Mouse (Mus musculus): ENCODE results near the gene Nudt1. TPM values are rescaled to one million over a fixed set of nuclear protein-coding genes. Genes with fewer than 3 reads are reported as not detected.

Nudt1 gene
- total RNA-seq, 1 experiment from 2014 or later: 3.7 TPM

DNA sequence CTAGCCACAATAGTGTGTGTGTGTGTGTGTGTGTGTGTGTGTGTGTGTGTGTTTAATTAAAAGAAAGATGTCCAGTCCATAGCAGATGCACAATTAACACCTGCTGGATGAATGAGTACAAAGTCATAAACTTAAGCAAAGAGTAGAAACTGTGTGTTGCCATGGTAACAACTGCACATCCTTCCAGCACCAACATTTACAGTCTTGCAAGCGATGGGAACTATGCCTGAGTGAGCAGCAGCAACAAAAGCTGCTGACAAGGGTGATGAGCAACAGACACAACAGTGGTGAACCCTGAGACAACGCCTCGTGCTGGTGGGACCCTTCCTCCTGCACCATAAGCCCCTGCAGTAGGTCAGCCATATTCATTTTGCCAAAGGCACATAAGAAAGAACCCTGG lies 52.8 kb downstream of the Nudt1 start:
- ATAC-seq (ENCODE audit: extremely low read depth, insufficient number of reproducible peaks, low FRiP score, poor library complexity, severe bottlenecking): peak; percentile 92

DNA sequence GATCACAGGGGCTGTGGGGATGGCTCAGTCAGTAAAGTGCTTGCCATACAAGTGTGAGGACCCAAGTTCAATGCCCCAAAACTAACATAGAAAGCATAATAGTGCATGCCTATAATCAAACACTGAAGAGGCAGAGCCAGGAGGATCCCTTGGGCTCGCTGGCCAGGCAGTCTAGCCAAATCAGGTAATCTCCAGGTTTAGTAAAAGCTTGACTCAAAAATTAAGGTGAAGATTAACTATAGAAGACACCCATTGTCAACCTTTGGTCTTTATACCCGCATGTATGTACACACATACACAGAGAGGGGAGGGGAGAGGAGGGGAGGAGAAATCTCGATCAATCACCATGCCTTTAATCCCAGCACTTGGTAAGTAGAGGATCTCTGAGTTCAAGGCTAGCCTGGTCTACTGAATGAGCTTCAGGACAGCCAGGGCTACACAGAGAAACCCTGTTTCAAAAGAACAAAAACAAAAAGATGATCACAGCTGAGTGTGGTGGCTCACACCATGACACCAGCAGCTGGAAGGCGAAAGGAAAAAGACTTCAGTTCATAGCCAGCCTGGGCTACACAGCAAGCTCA lies 53.9 kb downstream of the Nudt1 start:
- no peak for ATAC-seq (ENCODE audit: extremely low read depth, insufficient number of reproducible peaks, low FRiP score, poor library complexity, severe bottlenecking)

DNA sequence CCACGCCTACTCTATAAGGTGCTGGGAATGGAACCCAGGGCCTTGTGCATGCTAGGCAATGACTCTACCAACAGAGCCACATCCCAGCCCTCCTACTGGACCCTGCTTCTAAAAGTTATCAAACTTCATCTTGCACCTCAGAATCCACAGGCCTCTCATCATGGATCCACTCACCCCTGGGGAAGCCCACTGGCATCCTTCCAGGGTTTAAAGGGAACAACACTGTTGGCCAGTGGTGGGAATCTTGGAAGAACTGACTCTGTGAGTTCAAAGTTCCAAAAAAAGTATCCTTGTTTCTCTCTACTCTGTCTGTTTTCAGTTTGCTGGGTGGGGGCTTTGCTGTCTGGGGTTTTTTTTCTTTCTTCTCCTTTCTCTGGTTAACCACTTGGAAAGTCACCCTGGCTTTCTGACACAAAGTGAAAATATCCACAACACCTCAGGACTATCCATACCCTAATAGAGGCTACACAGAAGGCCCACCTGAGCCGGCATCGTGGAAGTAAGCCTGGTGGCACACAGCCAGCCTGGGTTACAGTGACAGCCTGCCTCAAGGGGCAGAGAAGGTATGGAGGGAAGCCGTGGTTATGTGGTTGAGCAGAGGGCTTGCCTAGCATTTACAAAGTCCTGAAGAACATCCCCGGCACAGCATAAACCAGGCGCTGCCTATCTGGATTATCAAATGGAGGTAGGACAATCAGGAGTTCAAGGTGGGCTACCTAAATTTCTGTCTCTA lies 56.8 kb downstream of the Nudt1 start:
- ATAC-seq (ENCODE audit: extremely low read depth, insufficient number of reproducible peaks, low FRiP score, poor library complexity, severe bottlenecking): no peak

DNA sequence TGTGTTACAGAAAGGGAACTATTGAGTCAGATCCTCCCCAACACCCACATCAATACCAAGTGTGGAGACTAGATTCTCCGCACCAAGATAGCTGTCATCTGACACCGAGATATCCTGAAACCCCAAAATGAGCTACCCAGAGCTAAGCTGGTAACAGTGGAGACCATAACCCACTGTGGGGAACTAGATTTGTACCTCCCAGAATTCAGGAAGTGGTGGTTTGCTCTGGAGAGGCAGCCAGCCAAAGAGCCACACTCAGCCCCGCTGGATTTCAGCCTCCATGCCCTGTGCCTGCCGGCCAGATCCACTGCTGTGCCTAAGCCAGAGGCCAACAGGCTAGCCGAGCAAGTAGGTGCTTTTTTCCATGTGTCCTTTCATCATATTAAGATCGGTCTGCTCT lies 57.8 kb downstream of the Nudt1 start:
- no peak for ATAC-seq (ENCODE audit: extremely low read depth, insufficient number of reproducible peaks, low FRiP score, poor library complexity, severe bottlenecking)

DNA sequence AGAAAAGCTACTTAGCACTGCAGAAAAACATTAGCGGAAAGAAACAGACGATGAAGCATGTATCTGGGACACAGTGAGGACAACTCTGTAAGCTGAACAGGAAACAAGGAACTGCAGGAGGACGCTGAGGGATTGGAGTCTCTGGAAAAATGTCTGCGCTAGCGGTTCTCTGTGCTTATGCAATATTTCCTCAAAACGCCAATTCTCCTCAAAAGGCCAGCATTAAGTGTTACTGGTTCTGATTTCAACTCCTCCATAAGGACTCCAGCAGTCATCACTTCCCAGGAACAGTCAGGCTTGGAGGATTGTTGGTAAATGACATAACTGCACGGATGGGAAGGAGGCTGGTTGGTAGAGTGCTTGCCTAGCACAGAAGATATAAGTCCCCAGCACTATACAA lies 59.7 kb downstream of the Nudt1 start:
- no peak for ATAC-seq (ENCODE audit: extremely low read depth, insufficient number of reproducible peaks, low FRiP score, poor library complexity, severe bottlenecking)

DNA sequence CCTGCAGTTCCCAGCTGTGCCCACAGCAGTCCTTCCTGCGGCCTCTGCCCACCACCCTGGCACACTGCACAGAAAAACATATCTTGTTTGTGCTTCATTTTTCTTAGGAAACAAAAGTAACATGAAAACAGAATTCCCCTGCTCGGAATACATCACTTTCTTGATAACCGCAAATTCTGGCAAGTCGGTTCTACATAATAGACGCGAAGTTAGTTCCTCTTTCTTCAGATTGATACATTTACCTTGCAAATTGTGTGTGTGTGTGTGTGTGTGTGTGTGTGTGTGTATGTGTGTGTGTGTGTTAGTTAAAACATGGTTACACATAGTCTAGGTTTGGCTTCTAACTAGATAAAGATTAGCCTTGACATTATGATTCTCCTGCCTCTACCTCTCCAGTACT lies 61.2 kb downstream of the Nudt1 start:
- peak; percentile 47 for ATAC-seq (ENCODE audit: extremely low read depth, insufficient number of reproducible peaks, low FRiP score, poor library complexity, severe bottlenecking)

DNA sequence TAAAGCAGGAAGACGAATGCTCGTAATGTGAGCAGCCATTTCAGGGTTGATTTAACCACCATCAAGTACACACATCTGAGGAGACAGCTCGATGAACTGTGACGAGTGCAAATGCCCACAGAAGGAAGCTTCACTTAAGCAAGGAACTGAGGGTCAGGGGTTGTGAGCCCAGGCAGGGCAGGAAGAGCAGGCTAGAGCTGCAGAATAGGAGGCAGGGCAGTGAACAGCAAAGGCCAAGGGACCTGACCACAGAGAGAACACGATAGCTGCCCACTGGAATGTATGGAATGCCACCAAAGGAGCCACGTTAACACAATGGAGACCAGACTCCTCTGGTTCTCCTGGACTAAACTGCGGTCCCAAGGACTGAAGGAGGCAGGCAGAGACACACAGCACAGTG lies 62.1 kb downstream of the Nudt1 start:
- peak; percentile 53; the same call in 1 of the 2 replicates for ATAC-seq (ENCODE audit: extremely low read depth, insufficient number of reproducible peaks, low FRiP score, poor library complexity, severe bottlenecking)

DNA sequence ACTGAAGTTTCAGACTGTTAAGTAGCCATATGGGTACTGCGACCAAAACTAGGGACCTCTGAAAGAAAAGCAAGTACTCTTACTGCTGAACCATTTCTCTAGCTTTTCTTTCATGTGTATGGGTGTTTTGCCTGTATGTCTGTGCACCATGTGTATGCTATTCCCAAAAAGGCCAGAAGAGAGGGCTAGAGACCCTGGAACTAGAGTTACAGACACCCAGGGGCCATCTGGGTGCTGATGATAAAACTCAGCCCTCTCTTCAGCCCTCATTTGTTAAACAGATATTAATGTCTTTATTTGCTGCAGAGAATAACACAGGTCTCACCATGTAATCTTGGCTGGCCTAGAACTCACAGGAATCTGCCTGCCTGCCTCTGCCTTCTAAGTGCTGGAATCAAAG lies 63.0 kb downstream of the Nudt1 start:
- no peak for ATAC-seq (ENCODE audit: extremely low read depth, insufficient number of reproducible peaks, low FRiP score, poor library complexity, severe bottlenecking)

DNA sequence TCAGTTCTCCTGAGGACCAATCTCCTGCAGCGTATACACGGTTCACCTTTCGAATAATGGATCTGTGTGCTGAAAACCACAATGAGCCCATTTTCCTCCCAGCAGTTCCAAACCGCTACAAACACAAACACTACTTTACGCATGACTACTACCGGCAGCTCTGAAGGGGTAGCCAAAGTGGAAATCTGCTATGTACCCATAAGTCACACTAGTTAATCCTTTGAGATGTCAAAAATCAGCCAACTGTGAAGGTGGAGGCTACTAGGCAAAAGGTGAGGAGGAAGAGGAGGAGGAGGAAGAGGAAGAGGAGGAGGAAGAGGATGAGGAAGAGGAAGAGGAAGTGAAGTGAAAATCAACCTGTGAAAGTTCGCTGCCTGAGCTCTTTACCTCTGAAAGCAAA lies 65.8 kb downstream of the Nudt1 start:
- ATAC-seq (ENCODE audit: extremely low read depth, insufficient number of reproducible peaks, low FRiP score, poor library complexity, severe bottlenecking): no peak

Other genes starting within 250 kb of the Nudt1 start
- gene Mad1l1, start 104 bp upstream of the Nudt1 start, total RNA-seq (2017): 32.5 and 38.8 TPM in 2 replicates
- gene Mrm2, start 10.2 kb downstream of the Nudt1 start, total RNA-seq (2017): 4.0 and 5.4 TPM in 2 replicates
- 98.5 and 111 TPM in 2 replicates for gene Snx8, start 67.6 kb downstream of the Nudt1 start, total RNA-seq (2017)
- gene Eif3b, start 97.7 kb downstream of the Nudt1 start, total RNA-seq (2017): 46.4 and 67.3 TPM in 2 replicates
- 0.35 TPM in 1 of 2 replicates, not detected in the other for gene Gm4869, start 124.0 kb downstream of the Nudt1 start, total RNA-seq (2017)
- gene Chst12, start 183.9 kb downstream of the Nudt1 start, total RNA-seq (2017): 24.9 and 30.5 TPM in 2 replicates
- 0.86 TPM in 1 of 2 replicates, not detected in the other for gene Grifin, start 243.4 kb downstream of the Nudt1 start, total RNA-seq (2017)